Mouse (Mus musculus): Measurements from ENCODE around the gene St3gal3.

DNA sequence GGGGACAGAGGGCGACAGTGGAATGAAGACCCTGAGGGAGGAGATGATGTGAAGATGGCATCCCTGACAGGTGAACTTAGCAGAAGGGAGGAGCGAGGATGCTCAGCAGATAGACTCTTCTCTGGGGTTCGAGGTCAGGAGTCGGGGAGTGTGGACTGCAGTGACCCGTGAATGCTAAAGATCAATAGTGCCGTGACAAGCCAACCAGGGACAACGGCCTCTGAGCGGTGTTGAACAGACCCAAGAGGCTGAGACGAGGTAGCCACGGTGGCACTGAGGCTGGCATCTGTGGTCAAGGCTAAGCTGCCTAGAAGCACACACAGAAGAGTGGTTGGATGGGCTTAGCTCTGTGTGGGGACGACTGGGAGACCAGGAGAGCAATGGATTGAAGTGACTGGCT lies 156.9 kb downstream of the St3gal3 start:
- TF ChIP-seq RCOR1 (IDR thresholded peaks at IDR 0.05; ENCODE audit: low read depth, low read length) (no peak), TAL1 (IDR thresholded peaks at IDR 0.05; ENCODE audit: low read length) (no peak), CTCF (IDR thresholded peaks at IDR 0.05 in 2 of 3, conservative IDR thresholded peaks at IDR 0.05 in 1 of 3; ENCODE audit: control insufficient read depth in 1 of 3, insufficient read depth in 1 of 3, low read depth in 2 of 3, low read length in 3 of 3, poor library complexity in 1 of 3, severe bottlenecking in 1 of 3) (no peak), EP300 (IDR thresholded peaks at IDR 0.05; ENCODE audit: low read depth in 1 of 2, low read length in 2 of 2) (no peak), USF1 (IDR thresholded peaks at IDR 0.05; ENCODE audit: low read depth, low read length) (no peak), MAX (IDR thresholded peaks at IDR 0.05; ENCODE audit: low read length) (no peak), RAD21 (IDR thresholded peaks at IDR 0.05; ENCODE audit: low read depth, low read length) (no peak), MAZ (IDR thresholded peaks at IDR 0.05; ENCODE audit: low read depth, low read length) (no peak), POLR2A (IDR thresholded peaks at IDR 0.05; ENCODE audit: control insufficient read depth in 1 of 2, insufficient read depth in 1 of 2, low read depth in 1 of 2, low read length in 2 of 2, poor library complexity in 1 of 2) (no peak), HCFC1 (IDR thresholded peaks at IDR 0.05; ENCODE audit: low read depth, low read length) (no peak), POLR2AphosphoS5 (IDR thresholded peaks at IDR 0.05; ENCODE audit: borderline replicate concordance, low read depth, low read length) (no peak), MXI1 (IDR thresholded peaks at IDR 0.05; ENCODE audit: low read depth, low read length) (no peak), KAT2A (conservative IDR thresholded peaks at IDR 0.05; ENCODE audit: low read depth, low read length) (no peak), GABPA (IDR thresholded peaks at IDR 0.05; ENCODE audit: low read depth, low read length) (no peak)
